10 mouse cellular contexts compared by ENCODE assay signal in genomic region chr2:17932426-17932931, GRCm38 (mm10).
A peak's percentile ranks its signal among the peaks of the same experiment; 100 is the strongest.
DNase-seq lines count a peak whose midpoint lies in the region; ATAC-seq and TF ChIP-seq lines count a peak whose summit lies in the region.
"Had no signal": no experiment of that assay in that cellular context is flagged by ENCODE, and none has a peak within 500 bp of the region (broad histone marks: within the 10 kb centered on the region; RNA-seq: fewer than 3 reads in every experiment).

No protein-coding gene starts in this region.

- peak overlapping the region; percentile 10; the same call in 1 of the 2 replicates for H3K4me2 ChIP-seq in liver, embryonic 12.5 days
- no peak overlapping the region for H3K4me2 ChIP-seq in liver, postnatal 0 days (ENCODE audit: low read depth, low read length)
- peak overlapping the region; percentile 46 for H3K4me2 ChIP-seq in embryonic facial prominence, embryonic 13.5 days
- H3K4me2 ChIP-seq in hindbrain, embryonic 15.5 days, result peak overlapping the region; percentile 53
- peak overlapping the region; percentile 52 for H3K4me2 ChIP-seq in neural tube, embryonic 13.5 days

- H3K36me3 ChIP-seq in liver, embryonic 12.5 days, result no peaks in the 10 kb centered on the region
- no peaks in the 10 kb centered on the region for H3K36me3 ChIP-seq in liver, postnatal 0 days (replicated peaks; ENCODE audit: insufficient read depth, low read length)
- no peaks in the 10 kb centered on the region for H3K36me3 ChIP-seq in embryonic facial prominence, embryonic 13.5 days
- no peaks in the 10 kb centered on the region for H3K36me3 ChIP-seq in hindbrain, embryonic 15.5 days
- H3K36me3 ChIP-seq in neural tube, embryonic 13.5 days, result no peaks in the 10 kb centered on the region

- H3K4me3 ChIP-seq in liver, embryonic 12.5 days, result no peak overlapping the region
- H3K4me3 ChIP-seq in liver, postnatal 0 days (ENCODE audit: low read depth, low read length), result no peak overlapping the region
- peak overlapping the region; percentile 21 for H3K4me3 ChIP-seq in embryonic facial prominence, embryonic 13.5 days
- H3K4me3 ChIP-seq in hindbrain, embryonic 15.5 days, result peak overlapping the region; percentile 23
- peak overlapping the region; percentile 22; the same call in 1 of the 2 replicates for H3K4me3 ChIP-seq in neural tube, embryonic 13.5 days

- TF ChIP-seq CTCF in liver, postnatal 0 days (IDR thresholded peaks at IDR 0.05; ENCODE audit: low read depth), result no peak

- no peak for TF ChIP-seq EP300 in liver, postnatal 0 days (IDR thresholded peaks at IDR 0.05; ENCODE audit: low read depth)

- H3K27ac ChIP-seq in liver, embryonic 12.5 days, result no peak overlapping the region
- H3K27ac ChIP-seq in liver, postnatal 0 days (ENCODE audit: low read depth), result no peak overlapping the region
- no peak overlapping the region for H3K27ac ChIP-seq in embryonic facial prominence, embryonic 13.5 days
- H3K27ac ChIP-seq in hindbrain, embryonic 15.5 days (replicated peaks), result no peak overlapping the region
- no peak overlapping the region for H3K27ac ChIP-seq in neural tube, embryonic 13.5 days (replicated peaks)

- H3K9me3 ChIP-seq in liver, embryonic 12.5 days (replicated peaks), result no peaks in the 10 kb centered on the region
- no peaks in the 10 kb centered on the region for H3K9me3 ChIP-seq in liver, postnatal 0 days (ENCODE audit: low read length)
- H3K9me3 ChIP-seq in embryonic facial prominence, embryonic 13.5 days, result 0 out of 2 replicates have a peak, but pooled peaks cover 6% of the 10 kb centered on the region
- no peaks in the 10 kb centered on the region for H3K9me3 ChIP-seq in hindbrain, embryonic 15.5 days
- H3K9me3 ChIP-seq in neural tube, embryonic 13.5 days, result 0 out of 2 replicates have a peak, but pooled peaks cover 10% of the 10 kb centered on the region

- intact Hi-C loops in left cerebral cortex, postnatal 36 days (cut with DNase I), result no loop called here

- 61% methylated on average over 16 of the region's 16 CpGs for WGBS in liver, embryonic 12.5 days (ENCODE audit: insufficient replicate concordance)
- WGBS in liver, postnatal 0 days (ENCODE audit: insufficient replicate concordance), result 65% methylated on average over 16 of the region's 16 CpGs
- WGBS in embryonic facial prominence, embryonic 13.5 days, result 37% methylated on average over 16 of the region's 16 CpGs
- WGBS in hindbrain, embryonic 15.5 days, result 12% methylated on average over 16 of the region's 16 CpGs
- 21% methylated on average over 16 of the region's 16 CpGs for WGBS in neural tube, embryonic 13.5 days

- no peak overlapping the region for H3K9ac ChIP-seq in liver, embryonic 12.5 days
- H3K9ac ChIP-seq in liver, postnatal 0 days (replicated peaks), result no peak overlapping the region
- H3K9ac ChIP-seq in embryonic facial prominence, embryonic 13.5 days, result 0 out of 2 replicates have a peak overlapping the region, but pooled peaks have one; percentile 36
- H3K9ac ChIP-seq in hindbrain, embryonic 15.5 days, result 0 out of 2 replicates have a peak overlapping the region, but pooled peaks have one; percentile 11
- peak overlapping the region; percentile 51 for H3K9ac ChIP-seq in neural tube, embryonic 13.5 days

- DNase-seq in liver, postnatal 0 days, result no peak
- no peak for DNase-seq in left cerebral cortex, postnatal 36 days (ENCODE audit: low spot score in 2 of 2)
- DNase-seq in gastrocnemius, postnatal 10 days, result no peak
- DNase-seq: cerebellum, adult 8-10 months; thymus, postnatal 25 days had no signal

- no peak for ATAC-seq in liver, embryonic 12.5 days
- ATAC-seq in liver, postnatal 0 days, result no peak
- no peak for ATAC-seq in embryonic facial prominence, embryonic 13.5 days (ENCODE audit: insufficient number of reproducible peaks, insufficient read depth, low FRiP score, low TSS enrichment, low read depth)
- peak; percentile 85 for ATAC-seq in hindbrain, embryonic 15.5 days (ENCODE audit: low FRiP score, low read depth)
- ATAC-seq in neural tube, embryonic 13.5 days (ENCODE audit: low read depth), result peak; percentile 76
- ATAC-seq in cerebellum, adult (ENCODE audit: insufficient number of reproducible peaks, low FRiP score, low TSS enrichment), result no peak

- no peaks in the 10 kb centered on the region for H3K4me1 ChIP-seq in liver, embryonic 12.5 days
- H3K4me1 ChIP-seq in liver, postnatal 0 days (ENCODE audit: insufficient read depth), result no peaks in the 10 kb centered on the region
- H3K4me1 ChIP-seq in embryonic facial prominence, embryonic 13.5 days, result peaks cover 14% of the 10 kb centered on the region
- H3K4me1 ChIP-seq in hindbrain, embryonic 15.5 days (replicated peaks), result peaks cover 16% of the 10 kb centered on the region
- H3K4me1 ChIP-seq in neural tube, embryonic 13.5 days (replicated peaks), result peaks cover 11% of the 10 kb centered on the region

- no peaks in the 10 kb centered on the region for H3K27me3 ChIP-seq in liver, embryonic 12.5 days (replicated peaks)
- no peaks in the 10 kb centered on the region for H3K27me3 ChIP-seq in liver, postnatal 0 days (ENCODE audit: insufficient read depth, low read length)
- H3K27me3 ChIP-seq in embryonic facial prominence, embryonic 13.5 days, result no peaks in the 10 kb centered on the region
- no peaks in the 10 kb centered on the region for H3K27me3 ChIP-seq in hindbrain, embryonic 15.5 days
- no peaks in the 10 kb centered on the region for H3K27me3 ChIP-seq in neural tube, embryonic 13.5 days

Comparison
In these comparisons a context has a peak if more than half of its experiments do, and no peak if none do; other contexts are left out.
1. ATAC-seq: peak in hindbrain, embryonic 15.5 days (single experiment) and neural tube, embryonic 13.5 days (single experiment); none in liver, embryonic 12.5 days (single experiment), liver, postnatal 0 days (single experiment), embryonic facial prominence, embryonic 13.5 days (single experiment) and cerebellum, adult (single experiment).
2. H3K4me3 ChIP-seq: peak in embryonic facial prominence, embryonic 13.5 days (single experiment), hindbrain, embryonic 15.5 days (single experiment) and neural tube, embryonic 13.5 days (single experiment); none in liver, embryonic 12.5 days (single experiment) and liver, postnatal 0 days (single experiment).
3. H3K9ac ChIP-seq: peak in embryonic facial prominence, embryonic 13.5 days (single experiment), hindbrain, embryonic 15.5 days (single experiment) and neural tube, embryonic 13.5 days (single experiment); none in liver, embryonic 12.5 days (single experiment) and liver, postnatal 0 days (single experiment).